ENCODE assay signal across 28 mouse cellular contexts in genomic region chr2:49648806-49649205, GRCm38 (mm10). TPM values are rescaled to one million over a fixed set of nuclear protein-coding genes. Genes with fewer than 3 reads are reported as not detected.
A peak's percentile ranks its signal among the peaks of the same experiment; 100 is the strongest.
DNase-seq lines count a peak whose midpoint lies in the region; ATAC-seq and TF ChIP-seq lines count a peak whose summit lies in the region.
"Had no signal": no experiment of that assay in that cellular context is flagged by ENCODE, and none has a peak within 500 bp of the region (broad histone marks: within the 10 kb centered on the region; RNA-seq: fewer than 3 reads in every experiment).

No protein-coding gene starts in this region.

- WGBS in heart, embryonic 11.5 days (ENCODE audit: insufficient replicate concordance): 75% methylated on average over 6 of the region's 6 CpGs
- 73% methylated on average over 6 of the region's 6 CpGs for WGBS in heart, postnatal 0 days

- H3K27ac ChIP-seq in heart, embryonic 11.5 days (ENCODE audit: low read depth, low read length): no peak overlapping the region
- H3K27ac ChIP-seq in heart, postnatal 0 days (ENCODE audit: low read depth): no peak overlapping the region
- peak overlapping the region; percentile 28; the same call in 1 of the 2 replicates for H3K27ac ChIP-seq in layer of hippocampus, adult 2 months
- H3K27ac ChIP-seq: embryonic facial prominence, embryonic 15.5 days; forebrain, embryonic 13.5 days; gastrocnemius, adult 2 months; heart, embryonic 10.5 days; limb, embryonic 12.5 days; liver, embryonic 15.5 days had no signal

- intact Hi-C loops in heart, postnatal 36 days (cut with DNase I): no loop called here

- no peak overlapping the region for H3K9ac ChIP-seq in heart, embryonic 11.5 days (ENCODE audit: low read depth, low read length)
- no peak overlapping the region for H3K9ac ChIP-seq in heart, postnatal 0 days (replicated peaks; ENCODE audit: low read depth, low read length)
- H3K9ac ChIP-seq: embryonic facial prominence, embryonic 15.5 days; forebrain, embryonic 13.5 days; limb, embryonic 12.5 days; liver, embryonic 15.5 days; lung, embryonic 14.5 days had no signal

- H3K36me3 ChIP-seq in heart, embryonic 11.5 days (ENCODE audit: control insufficient read depth, insufficient read depth, low read length): no peaks in the 10 kb centered on the region
- H3K36me3 ChIP-seq in heart, postnatal 0 days (replicated peaks; ENCODE audit: control insufficient read depth, insufficient read depth, low read length): no peaks in the 10 kb centered on the region
- H3K36me3 ChIP-seq: embryonic facial prominence, embryonic 15.5 days; heart, embryonic 10.5 days; liver, embryonic 15.5 days had no signal

- DNase-seq in heart, adult 9 months (ENCODE audit: low spot score in 2 of 2): no peak
- DNase-seq in heart, postnatal 0 days (ENCODE audit: low spot score): no peak
- DNase-seq in heart, postnatal 36 days: no peak
- DNase-seq in layer of hippocampus, adult 2 months (ENCODE audit: low spot score in 2 of 2): no peak
- DNase-seq in layer of hippocampus, postnatal 14 days (ENCODE audit: low spot score in 2 of 2): no peak
- DNase-seq in kidney, postnatal 36 days: no peak
- DNase-seq: adrenal gland, postnatal 25 days; B cell, adult 2 months; cerebellum, adult 11-12 months; gastrocnemius, adult 2 months; gastrocnemius, postnatal 36 days; kidney, adult 9 months; kidney, postnatal 10 days; lung, postnatal 14 days; retina, postnatal 1 day; right cerebral cortex, postnatal 14 days; thymus, postnatal 4 days had no signal

- H3K4me1 ChIP-seq in heart, embryonic 11.5 days (ENCODE audit: control insufficient read depth, insufficient read depth, low read length): peaks cover 2% of the 10 kb centered on the region; the same call in 1 of the 2 replicates
- H3K4me1 ChIP-seq in heart, postnatal 0 days (ENCODE audit: control insufficient read depth, insufficient read depth): peaks cover 6% of the 10 kb centered on the region; the same call in 1 of the 2 replicates
- H3K4me1 ChIP-seq: embryonic facial prominence, embryonic 15.5 days; limb, embryonic 12.5 days; liver, embryonic 15.5 days had no signal

- peak overlapping the region; percentile 38 for H3K4me2 ChIP-seq in heart, embryonic 11.5 days
- 0 out of 2 replicates have a peak overlapping the region, but pooled peaks have one; percentile 1 for H3K4me2 ChIP-seq in heart, postnatal 0 days (ENCODE audit: low read depth, low read length)
- H3K4me2 ChIP-seq: embryonic facial prominence, embryonic 15.5 days; forebrain, embryonic 13.5 days; limb, embryonic 12.5 days; liver, embryonic 15.5 days; lung, embryonic 14.5 days had no signal

- H3K27me3 ChIP-seq in heart, embryonic 11.5 days (ENCODE audit: control insufficient read depth, insufficient read depth, low read length): no peaks in the 10 kb centered on the region
- no peaks in the 10 kb centered on the region for H3K27me3 ChIP-seq in heart, postnatal 0 days (ENCODE audit: control insufficient read depth, insufficient read depth, low read length)
- H3K27me3 ChIP-seq: embryonic facial prominence, embryonic 15.5 days; forebrain, embryonic 13.5 days; limb, embryonic 12.5 days; liver, embryonic 15.5 days had no signal

- no peaks in the 10 kb centered on the region for H3K9me3 ChIP-seq in heart, embryonic 11.5 days (replicated peaks; ENCODE audit: control insufficient read depth, low read length)
- H3K9me3 ChIP-seq in heart, postnatal 0 days (replicated peaks; ENCODE audit: control insufficient read depth, low read length): no peaks in the 10 kb centered on the region
- H3K9me3 ChIP-seq: embryonic facial prominence, embryonic 15.5 days; heart, embryonic 10.5 days; liver, embryonic 15.5 days had no signal

- ATAC-seq in heart, embryonic 11.5 days (replicated peaks; ENCODE audit: insufficient number of reproducible peaks, low FRiP score, low TSS enrichment): no peak
- ATAC-seq in heart, postnatal 0 days (ENCODE audit: insufficient read depth, low read depth): no peak
- ATAC-seq: forebrain, embryonic 13.5 days; hindbrain, embryonic 16.5 days; intestine, postnatal 0 days had no signal

- H3K4me3 ChIP-seq in heart, embryonic 11.5 days (ENCODE audit: low read depth, low read length): no peak overlapping the region
- no peak overlapping the region for H3K4me3 ChIP-seq in heart, postnatal 0 days (ENCODE audit: low read depth, low read length)
- H3K4me3 ChIP-seq in layer of hippocampus, adult 2 months: no peak overlapping the region
- H3K4me3 ChIP-seq: embryonic facial prominence, embryonic 15.5 days; forebrain, embryonic 13.5 days; gastrocnemius, adult 2 months; left cerebral cortex, adult 2 months; limb, embryonic 12.5 days; liver, embryonic 15.5 days had no signal

- no peak for TF ChIP-seq CTCF in heart, postnatal 0 days (IDR thresholded peaks at IDR 0.05; ENCODE audit: low read depth)
- no peak for TF ChIP-seq CTCF in layer of hippocampus, adult 2 months (conservative IDR thresholded peaks at IDR 0.05)

- no peak for TF ChIP-seq EP300 in heart, postnatal 0 days (IDR thresholded peaks at IDR 0.05; ENCODE audit: low read depth)

RNA-seq across cellular contexts. Expression of gene Kif5c, which starts 29.7 kb away (rescaled TPM):
- 1.2 and 1.3 TPM in 2 replicates for polyA plus RNA-seq in heart, embryonic 11.5 days (2014; fragmentation: Nextera tagmentation; extraction: Ambion mirVana)
- 0.58 and 0.76 TPM in 2 replicates for total RNA-seq in heart, postnatal 0 days (2014; rRNA removed; ENCODE audit: low replicate concordance)
- 0.34 and 0.45 TPM in 2 replicates for polyA plus RNA-seq in heart, postnatal 0 days (2015; fragmentation: Nextera tagmentation; extraction: Ambion mirVana)
- total RNA-seq in heart, postnatal 36 days (2021): 1 to 10 TPM in 1 of 2 experiments, under 1 TPM in 1; 0.24 to 1.1 TPM
- total RNA-seq in layer of hippocampus, adult 2 months (2021): 100 to 1,000 TPM; 467 to 553 TPM
- 100 to 1,000 TPM; 557 to 563 TPM for total RNA-seq in layer of hippocampus, postnatal 14 days (2021)
- polyA plus RNA-seq: liver, adult 2 months had no signal

Comparison
In these comparisons a context has a peak if more than half of its experiments do, and no peak if none do; other contexts are left out.
1. RNA of gene Kif5c, which starts 29.7 kb away (total RNA-seq): 557 to 563 TPM in layer of hippocampus, postnatal 14 days and 467 to 553 TPM in layer of hippocampus, adult 2 months; 0.24 to 1.1 TPM in heart, postnatal 36 days and 0.58 to 0.76 TPM in heart, postnatal 0 days; every median in the first group is over 100 times any median in the second.